Mouse (Mus musculus): Measurements from ENCODE around the gene Mrtfa. TPM values are rescaled to one million over a fixed set of nuclear protein-coding genes. Genes with fewer than 3 reads are reported as not detected.

Mrtfa gene
- polyA plus RNA-seq, 1 experiment from 2014 or later = 29.7 TPM

DNA sequence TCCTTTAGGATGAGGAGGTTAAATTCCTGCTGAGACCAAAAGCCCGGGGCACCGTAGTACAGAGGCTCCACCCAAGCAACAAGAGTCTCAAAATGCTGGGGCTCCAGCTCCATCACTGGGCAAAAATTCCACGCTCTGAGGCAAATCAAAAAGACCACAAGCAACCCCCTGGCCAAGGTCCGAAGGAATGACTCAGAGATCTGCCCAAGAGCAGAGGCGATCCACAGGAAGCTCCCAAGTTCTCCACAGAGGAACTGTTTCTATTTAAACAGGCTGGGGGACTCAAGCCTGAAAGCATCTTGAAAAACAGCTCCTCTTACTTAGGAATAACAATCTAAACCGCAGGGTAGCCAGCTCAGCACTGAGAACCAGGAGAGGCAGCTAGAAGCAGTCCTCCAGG is 53.3 kb downstream of the Mrtfa start:
- H3K27ac ChIP-seq (replicated peaks) = no peak overlapping the region; the same call in 1 of the 2 replicates

DNA sequence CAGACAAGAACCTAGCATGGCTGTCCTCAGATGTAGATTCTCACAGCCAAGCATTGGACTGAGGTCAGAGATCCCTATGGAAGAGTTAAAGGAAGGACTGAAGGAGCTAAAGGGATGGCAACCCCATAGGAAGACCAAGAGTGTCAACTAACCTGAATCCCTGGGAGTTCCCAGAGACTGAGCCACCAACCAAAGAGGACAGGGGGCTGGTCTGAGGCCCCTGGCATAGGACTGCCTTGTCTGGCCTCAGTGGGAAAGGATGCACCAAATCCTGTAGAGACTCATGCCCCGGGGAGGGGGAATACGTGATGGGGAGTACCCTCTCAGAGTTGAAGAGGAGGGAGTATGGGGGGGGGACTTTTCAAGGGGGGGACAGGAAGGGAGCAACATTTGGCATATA is 56.8 kb downstream of the Mrtfa start:
- no peaks in the 10 kb centered on the region for H3K36me3 ChIP-seq
- ATAC-seq (ENCODE audit: low FRiP score, low read depth) = no peak
- H3K27ac ChIP-seq (replicated peaks) = no peak overlapping the region
- no peak overlapping the region for H3K9ac ChIP-seq
- H3K4me1 ChIP-seq (replicated peaks) = no peaks in the 10 kb centered on the region; the same call in 1 of the 2 replicates
- no peaks in the 10 kb centered on the region for H3K9me3 ChIP-seq
- H3K4me2 ChIP-seq = no peak overlapping the region
- H3K27me3 ChIP-seq = no peaks in the 10 kb centered on the region
- no peak overlapping the region for H3K4me3 ChIP-seq
- WGBS = 100% methylated on average over 2 of the region's 2 CpGs

More for the DNA sequence above, 53.3 kb downstream of the Mrtfa start:
- Histone ChIP-seq H3K36me3 (no peaks in the 10 kb centered on the region), H3K4me1 (replicated peaks) (no peaks in the 10 kb centered on the region; the same call in 1 of the 2 replicates), H3K27me3 (no peaks in the 10 kb centered on the region), H3K9ac (no peak overlapping the region), H3K9me3 (no peaks in the 10 kb centered on the region), H3K4me2 (no peak overlapping the region), H3K4me3 (no peak overlapping the region)
- no peak for ATAC-seq (ENCODE audit: low FRiP score, low read depth)
- 36% methylated on average over 6 of the region's 6 CpGs for WGBS

DNA sequence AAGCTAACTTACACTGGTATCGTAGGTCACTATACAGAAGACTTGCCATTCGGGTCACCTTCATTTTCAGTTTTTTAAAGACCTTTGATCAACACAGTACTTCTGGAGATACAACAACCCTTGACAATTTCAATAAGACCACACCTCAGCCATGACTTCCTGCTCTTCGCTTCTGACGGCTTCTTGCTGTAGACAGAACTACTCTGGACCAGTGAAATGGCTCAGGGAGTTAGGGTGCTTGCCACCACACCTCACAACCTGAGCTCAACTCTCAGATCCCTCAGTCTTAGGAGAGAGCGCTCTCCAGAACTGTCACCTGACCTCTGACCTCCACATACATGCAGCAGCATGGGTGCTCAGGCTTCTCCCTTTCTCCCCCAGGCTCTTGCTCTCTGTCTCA is 59.4 kb downstream of the Mrtfa start:
- no peak for ATAC-seq (ENCODE audit: low FRiP score, low read depth)
- no peak overlapping the region for H3K4me3 ChIP-seq
- no peak overlapping the region for H3K4me2 ChIP-seq
- no peaks in the 10 kb centered on the region for H3K9me3 ChIP-seq
- H3K4me1 ChIP-seq (replicated peaks) = no peaks in the 10 kb centered on the region
- no peaks in the 10 kb centered on the region for H3K27me3 ChIP-seq
- H3K36me3 ChIP-seq = no peaks in the 10 kb centered on the region
- 95% methylated on average over 5 of the region's 5 CpGs for WGBS
- no peak overlapping the region for H3K27ac ChIP-seq (replicated peaks)
- H3K9ac ChIP-seq = no peak overlapping the region

DNA sequence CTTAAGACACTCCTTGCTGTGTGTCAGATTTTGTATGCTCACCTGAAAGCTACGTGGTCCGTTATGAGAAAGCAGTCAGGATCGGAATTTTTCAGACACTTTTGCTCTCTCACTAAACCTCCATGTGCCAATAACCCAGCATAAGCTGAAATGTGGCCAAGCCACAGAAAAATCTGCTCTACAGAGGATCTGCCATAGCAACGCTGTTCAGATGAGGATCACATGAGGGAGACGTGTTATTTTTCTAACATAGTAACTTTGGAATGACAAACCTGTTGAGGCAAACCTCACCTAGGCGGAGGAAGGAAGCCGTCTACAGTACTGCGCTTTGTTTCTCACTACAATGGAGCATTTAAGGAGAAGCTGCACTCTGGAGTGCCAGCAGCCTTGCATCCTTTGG is 60.6 kb downstream of the Mrtfa start:
- H3K4me3 ChIP-seq = no peak overlapping the region
- ATAC-seq (ENCODE audit: low FRiP score, low read depth) = no peak
- no peak overlapping the region for H3K4me2 ChIP-seq
- no peaks in the 10 kb centered on the region for H3K36me3 ChIP-seq
- no peak overlapping the region for H3K27ac ChIP-seq (replicated peaks)
- H3K9ac ChIP-seq = no peak overlapping the region
- H3K4me1 ChIP-seq (replicated peaks) = no peaks in the 10 kb centered on the region
- WGBS = 85% methylated on average over 8 of the region's 8 CpGs
- H3K9me3 ChIP-seq = no peaks in the 10 kb centered on the region
- H3K27me3 ChIP-seq = no peaks in the 10 kb centered on the region

DNA sequence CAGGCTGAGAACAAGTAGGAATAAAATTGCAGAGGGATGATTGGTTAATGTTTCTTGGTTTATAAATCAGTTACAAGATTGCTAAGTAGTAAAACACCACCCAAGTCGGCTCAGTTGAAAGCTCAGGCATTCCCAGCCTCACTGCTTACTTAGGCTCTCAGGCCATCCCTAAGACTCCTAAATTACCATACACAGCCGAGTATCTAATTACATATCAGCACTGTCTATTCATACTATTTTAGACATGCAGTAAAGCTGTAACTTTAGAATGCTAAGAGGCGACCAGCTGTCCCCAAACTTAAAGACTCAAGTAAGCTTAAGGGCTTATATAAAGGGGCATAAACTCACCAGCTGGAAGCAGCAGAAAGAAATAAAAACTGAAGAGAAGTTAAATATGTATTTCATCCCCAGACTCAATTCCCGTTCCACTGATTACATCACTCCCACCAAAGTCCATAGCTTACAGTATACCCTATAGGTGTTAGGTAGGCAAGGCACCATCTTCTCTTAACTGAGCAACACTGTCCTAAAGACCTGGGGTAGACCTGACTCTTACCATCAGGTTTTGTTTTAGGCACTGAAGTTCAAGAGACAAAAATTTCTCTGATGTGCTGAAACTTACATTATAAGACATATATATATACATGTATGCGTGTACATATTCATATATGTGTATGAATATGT is 62.3 kb downstream of the Mrtfa start:
- Histone ChIP-seq H3K4me2 (no peak overlapping the region), H3K27ac (replicated peaks) (no peak overlapping the region), H3K36me3 (no peaks in the 10 kb centered on the region), H3K27me3 (no peaks in the 10 kb centered on the region), H3K4me3 (no peak overlapping the region), H3K4me1 (replicated peaks) (no peaks in the 10 kb centered on the region), H3K9ac (no peak overlapping the region), H3K9me3 (no peaks in the 10 kb centered on the region)
- no peak for ATAC-seq (ENCODE audit: low FRiP score, low read depth)
- WGBS = 88% methylated on average over 5 of the region's 5 CpGs

DNA sequence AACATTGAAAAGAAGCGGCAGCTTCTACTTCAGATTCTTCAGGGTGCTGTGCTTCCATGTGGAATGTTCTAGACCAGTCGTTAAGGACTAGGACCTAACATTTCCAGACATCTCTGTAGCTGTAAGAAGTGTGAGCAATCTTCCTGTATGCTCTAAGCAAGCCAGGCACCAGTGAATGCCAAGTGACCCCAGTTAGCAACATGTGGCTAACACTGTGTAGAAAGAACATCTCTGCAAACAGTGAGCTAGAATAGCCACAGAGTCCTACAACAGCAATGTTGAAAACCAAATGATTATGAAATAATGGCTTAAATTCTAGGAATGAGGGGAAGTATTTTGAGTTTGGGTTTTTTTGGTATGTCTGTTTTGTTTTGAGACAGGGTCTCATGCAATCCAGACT is 66.3 kb downstream of the Mrtfa start:
- H3K4me1 ChIP-seq (replicated peaks) = 0 out of 2 replicates have a peak, but pooled peaks cover 9% of the 10 kb centered on the region
- H3K27ac ChIP-seq (replicated peaks) = no peak overlapping the region
- H3K9me3 ChIP-seq = no peaks in the 10 kb centered on the region
- ATAC-seq (ENCODE audit: low FRiP score, low read depth) = no peak
- no peaks in the 10 kb centered on the region for H3K27me3 ChIP-seq
- no peak overlapping the region for H3K4me3 ChIP-seq
- H3K4me2 ChIP-seq = no peak overlapping the region
- no peaks in the 10 kb centered on the region for H3K36me3 ChIP-seq
- WGBS = 95% methylated on average over 2 of the region's 2 CpGs
- H3K9ac ChIP-seq = no peak overlapping the region

DNA sequence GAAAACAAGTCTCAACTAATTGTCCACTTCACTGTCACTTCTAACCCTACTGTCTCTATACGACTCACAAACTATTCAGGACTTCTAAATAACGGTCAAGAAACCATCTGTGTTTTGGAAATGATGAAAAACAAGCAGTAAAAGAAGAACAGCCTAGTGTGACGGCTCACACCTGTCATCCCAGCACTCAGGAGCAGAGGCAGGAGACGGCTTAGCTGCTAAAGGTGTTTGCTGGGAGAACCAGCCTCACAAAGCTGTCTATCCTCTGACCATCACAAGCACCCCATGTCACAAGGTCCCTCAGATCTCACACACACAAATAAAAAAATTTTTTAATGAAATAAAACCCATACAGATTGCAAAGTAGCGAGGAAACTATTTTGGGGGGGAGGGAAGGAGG is 67.4 kb downstream of the Mrtfa start:
- 69% methylated on average over 5 of the region's 5 CpGs for WGBS
- ATAC-seq (ENCODE audit: low FRiP score, low read depth) = no peak
- no peak overlapping the region for H3K4me3 ChIP-seq
- 0 out of 2 replicates have a peak, but pooled peaks cover 9% of the 10 kb centered on the region for H3K4me1 ChIP-seq (replicated peaks)
- no peaks in the 10 kb centered on the region for H3K9me3 ChIP-seq
- H3K36me3 ChIP-seq = no peaks in the 10 kb centered on the region
- no peaks in the 10 kb centered on the region for H3K27me3 ChIP-seq
- no peak overlapping the region for H3K27ac ChIP-seq (replicated peaks)
- H3K9ac ChIP-seq = no peak overlapping the region
- H3K4me2 ChIP-seq = no peak overlapping the region

DNA sequence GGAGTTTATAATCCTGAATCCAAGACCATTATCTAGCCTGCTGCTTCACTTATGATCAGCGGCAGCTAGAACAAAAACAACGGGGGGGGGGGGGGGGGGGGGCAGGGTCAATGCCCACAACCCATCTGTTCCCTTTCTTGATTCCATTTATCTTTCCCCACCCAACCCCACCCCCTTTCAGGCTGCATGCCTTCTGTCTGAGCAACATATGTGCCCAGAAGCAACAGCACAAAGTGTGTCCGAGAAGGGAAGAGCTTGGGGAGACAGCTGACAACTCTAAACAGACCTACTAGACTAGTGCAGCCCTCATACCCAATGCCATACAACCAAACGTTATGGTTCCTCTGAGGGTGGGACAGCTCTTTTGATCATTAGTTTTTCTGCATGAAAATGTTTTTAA is 68.0 kb downstream of the Mrtfa start:
- Histone ChIP-seq H3K27me3 (no peaks in the 10 kb centered on the region), H3K9ac (no peak overlapping the region), H3K4me3 (no peak overlapping the region), H3K27ac (replicated peaks) (no peak overlapping the region), H3K9me3 (no peaks in the 10 kb centered on the region), H3K36me3 (no peaks in the 10 kb centered on the region), H3K4me1 (replicated peaks) (0 out of 2 replicates have a peak, but pooled peaks cover 9% of the 10 kb centered on the region), H3K4me2 (no peak overlapping the region)
- no peak for ATAC-seq (ENCODE audit: low FRiP score, low read depth)
- WGBS = 14% methylated on average over 3 of the region's 4 CpGs

DNA sequence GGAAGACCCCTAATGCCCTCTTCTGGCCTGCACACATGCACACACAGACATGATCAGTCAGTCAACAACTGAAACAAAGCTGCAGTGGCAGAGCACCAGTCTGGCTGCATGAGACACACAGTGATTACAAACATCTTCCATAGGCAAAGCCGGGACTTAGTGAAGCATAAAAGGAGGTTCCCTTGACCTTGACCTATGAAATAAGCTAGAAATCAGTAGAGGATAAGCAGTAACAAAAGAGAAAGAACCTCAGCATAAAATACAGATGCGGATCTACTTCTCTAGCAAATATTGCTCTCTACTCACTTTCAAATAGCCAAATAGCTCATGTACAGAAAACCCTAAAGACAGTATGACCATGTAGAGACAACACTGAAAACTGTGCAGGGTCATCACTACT is 68.5 kb downstream of the Mrtfa start:
- ATAC-seq (ENCODE audit: low FRiP score, low read depth) = no peak

DNA sequence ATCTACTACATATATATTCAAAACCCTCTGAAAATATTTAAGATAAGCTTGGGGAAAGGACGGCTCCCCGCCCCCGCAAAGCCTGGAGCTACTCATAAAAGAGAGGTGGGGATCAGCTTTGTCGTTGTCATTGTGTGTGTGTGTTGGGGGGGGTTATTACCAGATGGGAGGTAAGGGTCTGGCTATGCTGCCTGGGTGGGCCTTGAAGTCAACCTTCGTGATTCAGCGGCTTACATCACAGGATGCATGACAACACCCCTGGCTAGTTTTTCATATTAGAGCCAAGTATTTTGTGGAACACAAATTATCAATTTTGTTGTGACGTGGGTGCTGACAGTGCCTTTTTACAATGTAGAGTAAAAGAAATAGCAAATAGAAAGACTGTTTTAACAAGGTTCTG is 69.6 kb downstream of the Mrtfa start:
- H3K9ac ChIP-seq = no peak overlapping the region
- H3K27me3 ChIP-seq = no peaks in the 10 kb centered on the region
- 0 out of 2 replicates have a peak, but pooled peaks cover 9% of the 10 kb centered on the region for H3K4me1 ChIP-seq (replicated peaks)
- no peak overlapping the region for H3K4me3 ChIP-seq
- H3K9me3 ChIP-seq = no peaks in the 10 kb centered on the region
- H3K4me2 ChIP-seq = no peak overlapping the region
- peaks cover 5% of the 10 kb centered on the region; the same call in 1 of the 2 replicates for H3K36me3 ChIP-seq
- ATAC-seq (ENCODE audit: low FRiP score, low read depth) = no peak
- no peak overlapping the region for H3K27ac ChIP-seq (replicated peaks)
- WGBS = 67% methylated on average over 7 of the region's 7 CpGs

More for the DNA sequence above, 68.5 kb downstream of the Mrtfa start:
- no peak overlapping the region for H3K4me2 ChIP-seq
- no peaks in the 10 kb centered on the region for H3K9me3 ChIP-seq
- H3K36me3 ChIP-seq = no peaks in the 10 kb centered on the region
- 56% methylated on average over 2 of the region's 2 CpGs for WGBS
- no peak overlapping the region for H3K4me3 ChIP-seq
- 0 out of 2 replicates have a peak, but pooled peaks cover 9% of the 10 kb centered on the region for H3K4me1 ChIP-seq (replicated peaks)
- H3K9ac ChIP-seq = no peak overlapping the region
- H3K27ac ChIP-seq (replicated peaks) = no peak overlapping the region
- H3K27me3 ChIP-seq = no peaks in the 10 kb centered on the region

DNA sequence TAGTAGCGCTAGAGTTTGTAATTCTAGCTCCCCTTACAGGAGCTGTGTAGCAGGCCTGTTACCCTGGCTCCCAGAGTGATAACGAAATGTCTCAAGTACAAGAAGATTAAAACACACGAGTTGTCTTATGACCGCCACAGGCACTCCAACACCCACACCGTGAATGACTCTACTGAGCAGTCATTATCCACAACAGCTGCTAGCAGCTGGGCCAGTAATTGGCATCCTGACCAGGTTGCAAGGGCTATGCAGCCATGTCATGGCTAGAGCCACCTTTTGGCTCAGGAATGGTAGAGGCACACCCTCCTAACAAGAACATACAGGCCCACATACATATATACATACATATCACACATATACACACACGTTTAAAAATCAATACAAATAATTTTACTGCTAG is 70.4 kb downstream of the Mrtfa start:
- H3K4me2 ChIP-seq = no peak overlapping the region
- no peak overlapping the region for H3K9ac ChIP-seq
- no peak overlapping the region for H3K27ac ChIP-seq (replicated peaks)
- 0 out of 2 replicates have a peak, but pooled peaks cover 9% of the 10 kb centered on the region for H3K4me1 ChIP-seq (replicated peaks)
- 75% methylated on average over 6 of the region's 6 CpGs for WGBS
- H3K9me3 ChIP-seq = no peaks in the 10 kb centered on the region
- peaks cover 5% of the 10 kb centered on the region; the same call in 1 of the 2 replicates for H3K36me3 ChIP-seq
- H3K27me3 ChIP-seq = no peaks in the 10 kb centered on the region
- no peak for ATAC-seq (ENCODE audit: low FRiP score, low read depth)
- no peak overlapping the region for H3K4me3 ChIP-seq

DNA sequence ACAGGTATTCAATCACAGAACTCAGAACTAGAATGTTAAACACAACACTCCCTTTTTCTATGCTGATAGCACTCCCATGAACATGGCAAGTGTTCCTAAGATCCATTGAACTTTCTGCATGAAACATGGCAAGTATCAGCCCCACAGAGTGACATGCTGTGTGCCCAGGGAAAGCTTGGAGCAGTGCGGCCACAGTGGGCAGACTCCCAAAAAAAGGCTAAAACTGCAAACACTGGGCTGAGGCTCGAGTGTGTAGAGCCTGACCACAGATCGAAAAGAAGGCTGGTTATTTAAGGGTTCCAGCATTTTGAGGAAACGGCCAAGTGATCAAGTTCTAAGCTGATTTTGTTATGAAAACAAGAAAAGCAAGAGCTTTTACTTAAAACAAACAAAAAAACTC is 72.3 kb downstream of the Mrtfa start:
- H3K27me3 ChIP-seq = no peaks in the 10 kb centered on the region
- peaks cover 5% of the 10 kb centered on the region; the same call in 1 of the 2 replicates for H3K36me3 ChIP-seq
- ATAC-seq (ENCODE audit: low FRiP score, low read depth) = no peak
- 79% methylated on average over 4 of the region's 4 CpGs for whole genome bisulfite sequencing
- H3K9me3 ChIP-seq = no peaks in the 10 kb centered on the region
- no peak overlapping the region for H3K9ac ChIP-seq
- no peak overlapping the region for H3K4me2 ChIP-seq
- H3K27ac ChIP-seq (replicated peaks) = no peak overlapping the region
- 0 out of 2 replicates have a peak, but pooled peaks cover 9% of the 10 kb centered on the region for H3K4me1 ChIP-seq (replicated peaks)
- no peak overlapping the region for H3K4me3 ChIP-seq

DNA sequence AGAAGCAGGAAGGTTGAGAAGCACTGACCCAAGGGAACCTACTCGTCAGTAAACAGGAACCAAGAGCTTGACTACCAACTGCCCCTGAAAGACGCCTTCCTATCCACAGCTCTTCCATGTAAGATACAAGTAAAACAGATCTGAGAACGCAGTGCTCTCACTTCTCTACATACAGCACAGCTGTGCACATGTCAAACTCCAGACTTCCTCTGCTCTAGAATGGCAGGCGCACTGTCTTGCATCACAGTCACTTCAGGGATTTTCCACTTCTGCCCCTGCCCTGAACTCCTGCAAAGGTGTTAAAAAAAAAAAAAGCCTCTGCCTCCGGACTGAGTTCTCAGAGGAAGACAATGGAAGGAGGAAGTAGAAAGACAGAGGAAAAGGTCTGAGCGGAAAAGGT is 78.0 kb downstream of the Mrtfa start:
- Histone ChIP-seq H3K27ac (replicated peaks) (no peak overlapping the region), H3K9ac (no peak overlapping the region), H3K4me2 (no peak overlapping the region), H3K4me1 (replicated peaks) (no peaks in the 10 kb centered on the region), H3K4me3 (no peak overlapping the region), H3K36me3 (peaks cover 5% of the 10 kb centered on the region; the same call in 1 of the 2 replicates), H3K9me3 (no peaks in the 10 kb centered on the region), H3K27me3 (no peaks in the 10 kb centered on the region)
- 84% methylated on average over 6 of the region's 6 CpGs for WGBS
- no peak for ATAC-seq (ENCODE audit: low FRiP score, low read depth)
